Comparison of ENCODE assay signal across 8 mouse cellular contexts in genomic region chr3:137955560-137956081, GRCm38 (mm10). TPM values are rescaled to one million over a fixed set of nuclear protein-coding genes. Genes with fewer than 3 reads are reported as not detected.
DNase-seq lines count a peak whose midpoint lies in the region; ATAC-seq and TF ChIP-seq lines count a peak whose summit lies in the region.

No protein-coding gene starts in this region.

- peak overlapping the region; percentile 61 for H3K9ac ChIP-seq in heart, embryonic 13.5 days
- no peak overlapping the region for H3K9ac ChIP-seq in forebrain, embryonic 15.5 days (replicated peaks)
- H3K9ac ChIP-seq in liver, embryonic 12.5 days: peak overlapping the region; percentile 63

- DNase-seq in heart, adult 18-20 months: no peak
- no peak for DNase-seq in left cerebral cortex, adult 9 months (ENCODE audit: low spot score in 2 of 2)
- DNase-seq in layer of hippocampus, adult 9-10 months (ENCODE audit: low spot score): no peak
- DNase-seq in cerebellum, adult 9-11 months: no peak

- peaks cover 56% of the 10 kb centered on the region for H3K4me1 ChIP-seq in heart, embryonic 13.5 days
- peaks cover 60% of the 10 kb centered on the region for H3K4me1 ChIP-seq in E14TG2a.4 (replicated peaks; ENCODE audit: low read depth, low read length)
- H3K4me1 ChIP-seq in forebrain, embryonic 15.5 days: peaks cover 10% of the 10 kb centered on the region
- peaks cover 85% of the 10 kb centered on the region for H3K4me1 ChIP-seq in liver, embryonic 12.5 days

- ATAC-seq in heart, embryonic 13.5 days (ENCODE audit: extremely low read depth, insufficient number of reproducible peaks, low FRiP score, low TSS enrichment): no peak
- no peak for ATAC-seq in forebrain, embryonic 15.5 days (replicated peaks)
- peak; percentile 27; the same call in 1 of the 2 replicates for ATAC-seq in liver, embryonic 12.5 days

- H3K4me3 ChIP-seq in heart, embryonic 13.5 days: peak overlapping the region; percentile 34
- peak overlapping the region; percentile 68 for H3K4me3 ChIP-seq in E14TG2a.4 (replicated peaks; ENCODE audit: low read length)
- H3K4me3 ChIP-seq in forebrain, embryonic 15.5 days: no peak overlapping the region
- peak overlapping the region; percentile 37 for H3K4me3 ChIP-seq in liver, embryonic 12.5 days

- peaks cover 10% of the 10 kb centered on the region for H3K36me3 ChIP-seq in heart, embryonic 13.5 days
- H3K36me3 ChIP-seq in E14TG2a.4 (ENCODE audit: insufficient read depth, low read length): peaks cover 24% of the 10 kb centered on the region
- H3K36me3 ChIP-seq in forebrain, embryonic 15.5 days: no peaks in the 10 kb centered on the region
- H3K36me3 ChIP-seq in liver, embryonic 12.5 days: peaks cover 18% of the 10 kb centered on the region

- H3K27me3 ChIP-seq in heart, embryonic 13.5 days (replicated peaks): no peaks in the 10 kb centered on the region
- H3K27me3 ChIP-seq in E14TG2a.4 (ENCODE audit: insufficient read depth, low read length): no peaks in the 10 kb centered on the region
- H3K27me3 ChIP-seq in forebrain, embryonic 15.5 days: no peaks in the 10 kb centered on the region
- no peaks in the 10 kb centered on the region for H3K27me3 ChIP-seq in liver, embryonic 12.5 days (replicated peaks)

- 12% methylated on average over 16 of the region's 16 CpGs for WGBS in heart, embryonic 13.5 days
- 25% methylated on average over 16 of the region's 16 CpGs for WGBS in forebrain, embryonic 15.5 days
- WGBS in liver, embryonic 12.5 days (ENCODE audit: insufficient replicate concordance): 10% methylated on average over 16 of the region's 16 CpGs

- H3K9me3 ChIP-seq in heart, embryonic 13.5 days: no peaks in the 10 kb centered on the region
- H3K9me3 ChIP-seq in E14TG2a.4 (ENCODE audit: low read length): no peaks in the 10 kb centered on the region
- H3K9me3 ChIP-seq in forebrain, embryonic 15.5 days: no peaks in the 10 kb centered on the region
- H3K9me3 ChIP-seq in liver, embryonic 12.5 days (replicated peaks): no peaks in the 10 kb centered on the region

- no peak overlapping the region; the same call in 1 of the 2 replicates for H3K27ac ChIP-seq in heart, embryonic 13.5 days (replicated peaks)
- H3K27ac ChIP-seq in forebrain, embryonic 15.5 days (replicated peaks): no peak overlapping the region
- peak overlapping the region; percentile 80 for H3K27ac ChIP-seq in liver, embryonic 12.5 days

- H3K4me2 ChIP-seq in heart, embryonic 13.5 days: peak overlapping the region; percentile 61
- peak overlapping the region; percentile 29 for H3K4me2 ChIP-seq in forebrain, embryonic 15.5 days (replicated peaks)
- peak overlapping the region; percentile 64 for H3K4me2 ChIP-seq in liver, embryonic 12.5 days

- no peak for TF ChIP-seq CTCF in E14TG2a.4 (conservative IDR thresholded peaks at IDR 0.05; ENCODE audit: low read length)

RNA-seq across cellular contexts. Expression of gene Dapp1, which starts 25.7 kb away (rescaled TPM):
- 13.0 and 14.5 TPM in 2 replicates for polyA plus RNA-seq in heart, embryonic 13.5 days (2015; fragmentation: Nextera tagmentation; extraction: Ambion mirVana)
- 1 to 10 TPM; 5.4 to 9.7 TPM for total RNA-seq in heart, adult 18-20 months (2021)
- 3.7 and 4.3 TPM in 2 replicates for polyA plus RNA-seq in forebrain, embryonic 15.5 days (2015; fragmentation: Nextera tagmentation; extraction: Ambion mirVana)
- polyA plus RNA-seq in liver, embryonic 12.5 days (2016; fragmentation: Nextera tagmentation; extraction: Ambion mirVana): 22.0 and 22.7 TPM in 2 replicates

RNA-seq across cellular contexts. Expression of gene Lamtor3, which starts 37.3 kb away (rescaled TPM):
- polyA plus RNA-seq in heart, embryonic 13.5 days (2015; fragmentation: Nextera tagmentation; extraction: Ambion mirVana): 85.4 and 105 TPM in 2 replicates
- total RNA-seq in heart, adult 18-20 months (2021): 10 to 100 TPM; 93.5 to 93.8 TPM
- 136 and 138 TPM in 2 replicates for polyA plus RNA-seq in forebrain, embryonic 15.5 days (2015; fragmentation: Nextera tagmentation; extraction: Ambion mirVana)
- 72.6 and 77.5 TPM in 2 replicates for polyA plus RNA-seq in liver, embryonic 12.5 days (2016; fragmentation: Nextera tagmentation; extraction: Ambion mirVana)
